Mouse (Mus musculus): ENCODE measurements around the gene Tuba8.

The Tuba8 gene

DNA sequence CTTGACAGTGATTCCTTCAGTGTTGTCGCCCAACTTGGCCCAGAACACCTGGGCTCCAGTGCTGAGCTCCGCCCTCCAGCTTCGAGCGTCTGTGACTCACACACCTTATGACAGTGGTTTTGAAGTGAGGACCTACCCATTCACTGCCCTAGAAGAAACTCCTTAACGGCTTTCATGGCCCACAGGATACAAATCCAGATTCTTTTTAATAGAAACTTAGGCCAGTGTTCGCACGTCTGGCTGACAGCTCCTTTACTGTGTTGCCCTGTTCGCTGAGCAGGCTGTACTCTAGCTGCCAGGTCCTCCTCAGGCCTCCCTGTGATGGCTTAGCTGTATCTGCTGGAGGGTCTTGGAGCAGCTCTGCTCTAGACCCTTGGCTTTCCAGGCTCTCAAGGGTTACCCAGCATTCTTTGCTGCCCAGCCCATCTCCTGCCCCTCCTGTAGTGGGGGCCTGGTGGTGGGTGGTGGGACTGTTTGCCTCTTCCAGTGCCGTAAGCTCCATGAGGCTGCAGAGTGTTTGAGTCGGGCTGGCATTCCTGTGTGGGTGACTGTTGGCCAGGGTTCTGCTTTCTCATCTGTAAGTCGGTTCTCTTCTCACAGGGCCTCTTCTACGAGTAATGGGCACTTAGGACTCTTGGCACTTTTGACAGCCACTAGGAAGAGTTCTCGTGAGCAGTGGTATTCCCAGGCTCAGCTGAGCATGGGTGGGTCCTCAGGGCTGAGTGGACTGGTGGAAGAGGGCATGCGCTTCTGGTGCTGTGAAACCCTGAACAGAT is 15.4 kb upstream of the Tuba8 start:
- no peak for DNase-seq (ENCODE audit: low read depth)

DNA sequence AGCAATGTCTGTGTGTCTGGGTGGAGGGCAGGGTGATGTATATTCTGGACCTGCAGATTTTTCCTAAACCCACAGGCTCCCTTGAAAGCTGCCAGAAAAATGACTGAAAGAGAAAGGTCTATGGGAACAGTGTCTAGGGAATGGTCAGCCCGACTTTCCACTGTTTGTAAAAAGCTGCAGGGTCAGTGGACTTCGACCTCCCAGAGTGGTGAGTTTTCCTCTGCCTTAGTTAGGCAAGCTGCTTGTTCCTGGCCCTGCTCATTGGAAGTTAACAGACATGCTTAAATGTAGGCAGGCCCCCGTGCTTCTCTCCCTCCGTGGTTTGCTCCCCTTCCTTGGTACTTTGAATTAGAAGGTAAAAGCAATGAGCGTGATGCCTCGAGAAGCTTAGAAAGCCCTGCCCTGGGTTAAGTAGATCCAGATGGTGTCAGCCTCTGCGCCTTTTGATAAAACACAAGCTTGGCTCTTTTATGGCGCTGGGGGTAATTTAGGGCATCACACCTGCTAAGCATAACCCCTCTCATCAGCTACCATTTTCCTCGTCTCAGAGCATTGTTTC is 12.6 kb upstream of the Tuba8 start:
- no peak for DNase-seq (ENCODE audit: low read depth)

DNA sequence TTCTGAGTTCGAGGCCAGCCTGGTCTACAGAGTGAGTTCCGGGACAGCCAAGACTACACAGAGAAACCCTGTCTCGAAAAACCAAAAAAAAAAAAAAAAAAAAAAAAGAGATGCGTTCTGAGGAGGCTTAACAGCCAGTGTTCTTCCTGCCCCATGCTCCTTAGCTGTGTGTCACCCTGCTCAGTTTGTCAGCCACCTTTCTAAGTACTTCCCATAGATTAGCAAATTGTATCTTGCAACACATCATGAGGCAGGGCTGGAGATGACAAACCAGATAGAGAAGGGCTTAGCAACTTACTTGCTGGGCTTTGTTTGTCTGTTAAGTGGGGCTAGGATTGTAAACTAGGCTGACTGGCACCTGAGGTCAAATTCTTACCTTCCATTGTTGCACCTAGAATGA is 10.0 kb upstream of the Tuba8 start:
- peak; percentile 71 for DNase-seq (ENCODE audit: low read depth)

DNA sequence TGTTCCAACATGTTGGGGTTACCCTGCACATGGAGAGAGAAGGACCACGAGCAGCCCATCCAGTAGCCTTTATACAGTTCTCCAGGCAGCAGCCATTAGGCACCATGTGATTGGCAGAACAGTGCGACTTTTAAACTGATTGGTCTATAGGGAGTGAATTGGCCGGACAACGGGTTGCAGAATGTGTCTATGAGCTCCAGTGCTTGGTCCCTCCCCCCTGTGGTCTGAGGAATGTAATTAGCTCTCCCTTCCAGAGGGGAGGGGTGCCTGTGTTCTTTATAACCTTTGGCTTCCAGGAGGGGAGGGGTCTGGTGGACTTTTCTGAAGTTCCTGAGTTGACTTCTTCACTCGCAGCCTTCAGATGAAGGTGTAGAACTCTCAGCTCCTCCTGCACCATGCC is 8.5 kb upstream of the Tuba8 start:
- no peak for DNase-seq (ENCODE audit: low read depth)

DNA sequence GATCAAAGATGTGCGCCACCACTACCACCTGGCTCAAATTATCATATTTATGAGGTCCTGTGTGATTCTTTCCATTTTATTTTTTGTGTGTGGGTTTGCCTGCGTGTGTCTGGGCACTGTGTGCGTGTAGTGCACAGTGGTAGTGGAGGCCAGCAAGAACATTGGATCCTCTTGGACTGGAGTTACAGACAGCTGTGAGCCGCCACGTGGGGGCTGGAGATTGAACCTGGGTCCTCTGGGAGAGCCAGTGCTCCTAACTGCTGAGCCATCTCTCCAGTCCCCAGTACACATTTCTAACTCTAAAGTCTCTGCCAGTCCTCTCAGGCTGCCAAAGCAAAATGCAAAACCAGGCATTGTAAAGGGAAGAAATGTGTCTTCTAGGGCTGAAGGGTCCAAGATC is 4.0 kb upstream of the Tuba8 start:
- DNase-seq (ENCODE audit: low read depth) = no peak

DNA sequence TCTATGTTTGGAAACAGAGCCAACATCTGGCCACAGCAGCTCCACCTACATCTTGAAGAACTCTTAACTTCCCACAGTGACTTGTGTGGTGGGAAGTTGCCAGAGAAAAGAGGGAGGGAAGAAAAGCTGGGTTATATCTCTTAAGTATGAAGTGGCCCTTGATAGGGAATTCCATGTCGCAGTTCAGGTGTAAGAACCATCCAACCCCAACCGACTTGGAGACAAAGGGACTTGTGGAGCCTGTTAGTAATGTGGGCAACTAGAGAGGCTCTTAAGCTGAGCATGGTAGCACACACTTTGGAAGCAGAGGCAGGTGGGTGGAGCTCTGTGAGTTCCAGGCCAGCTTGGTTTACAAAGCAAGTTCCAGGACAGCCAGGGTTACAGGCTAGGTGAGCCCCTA is 912 bp upstream of the Tuba8 start:
- no peak for DNase-seq (ENCODE audit: low read depth)

DNA sequence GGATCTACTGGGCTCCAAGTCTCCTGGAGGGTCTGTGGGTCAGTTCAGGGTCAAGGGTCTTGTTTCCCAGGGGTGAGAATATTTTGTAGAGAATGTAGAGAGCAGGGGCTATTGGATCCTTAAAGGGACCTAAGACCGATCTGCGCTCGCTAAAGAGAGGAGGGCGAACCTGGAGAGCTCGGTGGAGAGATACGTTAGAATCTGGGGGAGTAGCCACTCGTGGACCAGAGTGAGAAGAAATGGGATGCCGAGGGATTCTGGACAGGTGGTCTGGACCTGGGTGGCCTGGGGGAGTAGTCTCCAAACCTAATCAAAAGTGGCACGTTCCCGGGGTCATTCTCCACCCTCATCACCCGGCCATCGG is 412 bp downstream of the Tuba8 start:
- no peak for DNase-seq (ENCODE audit: low read depth)

DNA sequence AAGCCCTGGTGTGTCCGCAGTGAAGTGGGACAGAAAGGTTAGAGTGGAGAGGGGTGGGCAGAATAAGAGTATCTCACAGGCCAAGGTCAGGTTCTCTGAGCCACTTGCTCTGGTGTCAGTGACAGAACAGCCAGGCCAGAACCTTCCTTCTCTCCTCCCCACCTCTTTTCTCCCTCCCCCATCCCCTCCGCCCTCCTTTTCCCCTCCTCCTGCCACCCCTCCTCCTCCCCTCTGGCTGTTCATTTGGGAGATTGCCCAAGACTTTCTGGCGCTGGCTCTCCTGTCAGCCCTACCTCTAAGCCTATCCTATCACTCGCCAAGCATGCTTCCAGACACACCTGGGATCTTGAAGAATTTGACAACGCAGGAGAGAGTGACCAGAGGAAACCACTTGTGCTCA is 1.2 kb downstream of the Tuba8 start:
- DNase-seq (ENCODE audit: low read depth) = peak; percentile 90

DNA sequence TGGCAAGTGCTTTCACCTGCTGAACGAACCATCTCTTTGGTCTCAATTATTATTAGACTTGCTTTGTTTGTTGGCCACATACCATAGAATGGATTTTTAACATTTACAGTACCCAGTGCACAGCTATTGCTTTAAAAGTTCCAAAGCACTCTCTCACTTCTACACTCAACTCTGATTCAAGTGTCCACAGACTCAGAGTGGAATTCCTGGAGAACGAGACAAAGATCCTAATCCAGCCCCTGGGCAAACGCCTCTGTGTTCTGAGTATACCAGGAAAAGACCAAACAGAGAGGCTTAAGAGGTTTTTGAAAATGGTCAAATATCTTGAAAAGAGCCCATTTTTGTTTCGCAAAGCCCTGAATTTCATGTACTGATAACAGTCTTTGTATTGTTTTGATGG is 2.5 kb downstream of the Tuba8 start:
- DNase-seq (ENCODE audit: low read depth) = no peak

DNA sequence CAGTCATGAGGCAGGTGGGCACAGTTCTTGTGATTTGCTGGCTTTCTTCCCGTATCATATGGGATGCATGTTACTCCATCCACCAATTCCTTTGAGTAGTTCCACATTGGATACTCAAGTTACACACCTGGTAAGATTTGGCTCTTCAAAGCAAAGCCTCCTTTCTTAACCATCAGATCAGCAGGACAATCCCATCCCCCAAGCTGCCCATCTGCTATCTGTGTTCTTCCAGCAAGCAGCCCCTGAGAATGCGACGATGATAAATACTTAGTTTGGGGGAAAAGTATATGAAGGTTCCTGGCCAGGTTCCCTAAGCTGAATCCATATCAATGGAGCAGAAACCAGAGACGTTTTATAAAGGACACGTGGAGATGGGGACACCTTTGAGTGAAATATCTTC is 3.7 kb downstream of the Tuba8 start:
- DNase-seq (ENCODE audit: low read depth) = no peak

DNA sequence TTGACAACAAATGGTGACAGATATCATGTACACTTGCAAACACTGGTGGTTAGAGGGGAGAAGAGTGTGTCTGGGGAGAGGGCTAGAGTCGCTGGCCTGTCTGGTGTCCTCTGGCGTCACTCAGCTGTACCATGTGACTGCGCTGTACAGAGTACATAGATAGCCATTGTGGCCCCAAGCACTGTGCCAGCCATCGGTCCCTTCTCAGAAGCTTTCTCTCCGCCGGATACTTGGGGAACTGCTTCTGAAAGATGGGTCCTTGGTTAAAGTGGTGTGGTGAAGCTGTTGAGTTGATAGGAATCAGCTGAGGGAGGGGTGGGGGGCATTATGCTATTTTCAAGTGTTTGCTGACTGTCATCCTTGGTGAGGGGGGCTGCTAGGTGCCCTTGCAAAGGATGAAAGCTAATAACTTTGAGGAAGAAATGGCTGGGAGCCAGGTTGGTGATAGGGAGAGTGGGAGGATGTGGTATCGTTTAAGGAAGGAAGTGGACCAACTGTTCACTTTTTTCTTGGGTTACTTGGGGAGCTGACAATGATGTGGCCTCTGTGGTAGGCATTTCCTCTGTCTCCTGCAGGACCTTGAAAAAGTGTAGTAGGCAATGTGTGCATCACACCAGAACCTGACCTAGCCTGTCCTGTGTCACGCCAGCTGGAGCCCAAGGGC is 4.3 kb downstream of the Tuba8 start:
- DNase-seq (ENCODE audit: low read depth) = peak; percentile 100

DNA sequence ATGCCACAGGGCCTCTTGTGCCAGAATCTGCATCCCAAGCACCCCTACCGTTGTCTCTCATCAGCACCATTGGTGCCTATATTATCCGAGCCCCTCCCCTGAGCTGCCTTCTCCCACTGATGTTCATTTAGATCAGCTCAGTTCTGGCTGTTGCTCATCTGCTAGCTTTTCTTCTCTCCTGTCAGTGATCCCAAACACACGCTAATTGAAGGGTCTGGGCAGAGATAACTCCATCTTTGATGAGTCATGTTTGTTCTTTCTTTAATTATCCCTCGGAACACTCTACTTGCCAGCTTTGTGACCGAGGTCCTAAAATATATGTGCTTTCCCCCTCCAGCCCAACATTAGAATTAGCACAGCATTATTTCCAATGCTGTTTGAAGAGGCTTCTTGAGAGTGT is 4.8 kb downstream of the Tuba8 start:
- DNase-seq (ENCODE audit: low read depth) = no peak

DNA sequence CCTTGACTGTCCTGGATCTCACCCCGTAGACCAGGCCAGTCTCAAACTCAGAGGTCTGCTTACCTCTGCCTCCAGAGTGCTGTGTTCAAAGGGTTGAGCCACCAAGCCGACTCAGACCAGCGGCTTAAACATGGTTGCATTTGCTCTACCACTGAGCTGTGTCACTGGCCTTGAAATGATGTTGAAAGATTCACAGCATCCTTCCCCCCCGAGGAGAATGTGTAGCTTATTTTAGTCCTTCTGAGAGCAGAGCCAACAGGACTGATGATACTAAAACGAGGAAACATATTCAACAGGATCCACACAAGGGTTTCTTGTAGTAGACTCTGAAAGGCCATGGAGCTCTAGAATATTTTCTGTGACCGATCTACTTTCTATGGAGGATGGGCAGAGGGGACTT is 5.4 kb downstream of the Tuba8 start:
- DNase-seq (ENCODE audit: low read depth) = peak; percentile 74

DNA sequence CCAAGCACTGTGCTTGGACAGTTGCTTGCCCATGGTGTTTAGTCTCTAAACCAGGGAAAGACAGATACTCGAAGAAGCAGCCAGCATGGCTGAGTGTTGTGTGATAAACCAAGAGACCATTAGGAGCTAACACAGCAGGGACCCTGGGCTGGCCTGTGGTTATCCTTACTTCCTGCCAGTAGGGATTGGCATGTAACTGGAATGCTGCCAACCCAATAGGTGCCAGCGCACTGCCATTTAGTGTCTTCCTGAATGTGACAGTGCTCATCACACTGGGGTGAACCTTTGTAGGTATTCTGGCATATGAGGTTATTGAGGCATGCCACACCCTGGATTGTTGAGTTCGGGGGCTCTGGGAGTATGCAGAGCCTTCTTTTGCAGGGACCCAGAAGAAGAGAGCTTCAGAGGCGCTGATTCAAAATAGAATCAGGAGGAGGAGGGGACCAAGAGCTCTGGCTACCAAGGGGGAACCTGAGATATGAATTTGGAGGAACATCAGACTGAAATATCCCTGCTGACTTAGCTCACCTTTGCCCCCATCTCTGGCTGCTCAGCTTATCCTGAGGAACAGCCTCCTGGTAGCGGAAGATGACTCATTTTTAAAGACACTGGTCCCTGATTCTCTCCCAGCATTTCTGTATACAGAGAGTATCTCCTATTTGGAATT is 6.2 kb downstream of the Tuba8 start:
- peak; percentile 64 for DNase-seq (ENCODE audit: low read depth)

DNA sequence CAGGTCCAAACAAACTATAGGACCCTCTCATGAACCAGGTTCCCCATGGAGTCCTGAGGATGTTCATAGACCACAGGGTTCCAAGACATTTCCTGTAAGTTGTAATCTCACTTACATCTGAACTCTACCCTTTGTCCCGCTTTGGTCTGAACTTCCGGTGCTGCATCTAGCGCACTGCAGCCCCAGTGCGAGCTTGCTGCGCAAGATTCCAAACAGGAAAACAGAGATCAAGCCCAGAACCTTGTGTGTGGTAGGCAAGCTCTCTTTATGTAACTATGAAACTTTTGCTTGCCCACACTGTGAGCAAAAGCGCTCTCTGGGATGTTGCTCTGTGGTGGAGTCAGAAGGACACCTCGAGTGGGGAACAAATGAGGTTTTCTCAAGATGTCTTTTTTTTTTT is 7.5 kb downstream of the Tuba8 start:
- DNase-seq (ENCODE audit: low read depth) = peak; percentile 68

DNA sequence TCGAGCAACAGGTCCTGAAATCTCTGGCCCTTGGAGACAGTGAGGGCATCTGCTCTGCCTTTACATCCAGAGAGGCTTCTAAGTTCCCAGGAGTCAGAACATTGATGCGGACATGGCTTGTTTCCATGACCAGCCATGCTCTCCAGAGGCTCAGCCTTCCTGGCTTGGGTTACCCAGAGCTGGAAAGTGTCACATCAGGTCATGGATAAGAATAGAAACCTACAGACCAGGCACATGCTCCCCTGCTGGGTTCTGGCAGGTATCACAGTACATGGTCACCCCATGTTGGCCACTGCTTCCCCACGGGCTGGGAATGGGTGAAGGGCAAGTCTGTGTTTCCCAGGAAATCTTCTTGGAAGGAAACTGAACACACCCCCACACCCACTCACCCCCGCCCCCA is 8.9 kb downstream of the Tuba8 start:
- DNase-seq (ENCODE audit: low read depth) = no peak

DNA sequence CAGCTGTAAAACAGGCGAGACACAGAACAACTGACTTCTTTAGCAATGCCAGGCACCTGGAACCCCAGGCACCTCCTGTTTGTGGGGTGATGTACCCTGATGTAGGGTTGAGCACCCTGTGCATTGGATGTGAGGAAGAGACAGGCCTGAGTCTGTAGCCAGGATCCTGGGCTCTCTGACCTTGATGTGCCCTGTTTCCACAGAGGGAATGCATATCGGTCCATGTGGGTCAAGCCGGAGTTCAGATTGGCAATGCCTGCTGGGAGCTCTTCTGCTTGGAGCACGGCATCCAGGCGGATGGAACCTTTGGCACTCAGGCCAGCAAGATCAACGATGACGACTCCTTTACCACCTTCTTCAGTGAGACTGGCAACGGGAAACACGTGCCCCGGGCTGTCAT is 9.7 kb downstream of the Tuba8 start:
- DNase-seq (ENCODE audit: low read depth) = no peak

DNA sequence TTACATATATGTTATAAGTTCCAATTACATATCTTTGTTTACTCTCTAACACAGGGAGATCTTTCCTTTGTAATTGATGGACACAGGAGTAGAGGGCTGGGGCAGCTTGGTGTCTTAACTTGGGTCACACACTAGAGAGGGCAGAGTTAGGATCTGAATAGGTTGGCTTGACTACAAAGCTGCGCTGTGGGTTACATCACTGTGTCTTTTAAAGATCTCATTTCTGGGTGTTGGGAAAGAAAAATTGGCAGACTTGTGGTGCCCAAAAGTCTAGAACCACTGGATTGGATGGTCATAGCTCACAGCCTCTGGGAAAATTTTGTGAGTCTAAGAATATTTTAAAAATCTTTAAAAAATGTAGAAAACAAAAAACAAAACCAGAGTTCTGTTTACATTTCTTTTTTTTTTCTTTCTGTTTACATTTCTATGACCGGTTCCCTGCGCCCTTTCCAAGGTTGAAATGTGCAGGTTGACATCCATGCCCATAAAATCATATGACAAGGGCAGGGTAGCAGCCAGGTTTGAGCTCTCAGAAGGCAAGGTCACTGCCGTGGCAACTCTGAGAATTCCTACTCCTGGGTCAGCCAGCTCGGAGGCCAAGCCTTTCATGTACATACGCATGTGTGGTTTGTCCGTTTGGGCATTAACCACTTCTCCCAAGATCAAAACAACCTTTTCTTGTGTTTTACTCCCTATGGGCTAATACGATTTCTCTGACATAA is 11.5 kb downstream of the Tuba8 start:
- DNase-seq (ENCODE audit: low read depth) = no peak

DNA sequence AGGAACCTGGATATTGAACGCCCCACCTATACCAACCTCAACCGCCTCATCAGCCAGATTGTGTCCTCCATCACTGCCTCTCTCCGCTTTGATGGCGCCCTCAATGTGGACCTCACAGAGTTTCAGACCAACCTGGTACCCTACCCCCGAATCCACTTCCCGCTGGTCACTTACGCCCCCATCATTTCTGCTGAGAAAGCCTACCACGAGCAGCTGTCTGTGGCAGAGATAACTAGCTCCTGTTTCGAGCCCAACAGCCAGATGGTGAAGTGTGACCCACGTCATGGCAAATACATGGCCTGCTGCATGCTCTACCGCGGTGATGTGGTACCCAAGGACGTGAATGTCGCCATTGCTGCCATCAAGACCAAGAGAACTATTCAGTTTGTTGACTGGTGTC is 12.5 kb downstream of the Tuba8 start:
- DNase-seq (ENCODE audit: low read depth) = no peak

DNA sequence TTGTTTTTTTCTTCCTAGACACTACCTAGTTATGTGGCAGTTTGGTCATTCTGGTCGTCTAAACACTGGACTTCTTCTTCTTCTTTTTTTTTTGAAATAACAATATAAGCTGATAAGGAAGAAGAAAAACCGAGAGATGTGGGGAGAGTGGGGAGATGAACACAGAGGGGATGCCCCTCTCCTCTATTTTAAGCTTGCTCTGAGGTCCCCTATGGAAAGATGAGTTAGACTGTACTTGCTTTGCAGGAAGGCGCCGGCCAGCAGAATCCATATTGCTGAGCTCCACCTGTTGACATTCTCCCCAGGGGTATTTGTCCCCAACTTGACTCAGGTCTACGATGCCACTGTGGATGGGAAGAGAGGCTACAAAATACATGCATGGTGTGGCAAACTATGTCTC is 13.6 kb downstream of the Tuba8 start:
- DNase-seq (ENCODE audit: low read depth) = no peak

DNA sequence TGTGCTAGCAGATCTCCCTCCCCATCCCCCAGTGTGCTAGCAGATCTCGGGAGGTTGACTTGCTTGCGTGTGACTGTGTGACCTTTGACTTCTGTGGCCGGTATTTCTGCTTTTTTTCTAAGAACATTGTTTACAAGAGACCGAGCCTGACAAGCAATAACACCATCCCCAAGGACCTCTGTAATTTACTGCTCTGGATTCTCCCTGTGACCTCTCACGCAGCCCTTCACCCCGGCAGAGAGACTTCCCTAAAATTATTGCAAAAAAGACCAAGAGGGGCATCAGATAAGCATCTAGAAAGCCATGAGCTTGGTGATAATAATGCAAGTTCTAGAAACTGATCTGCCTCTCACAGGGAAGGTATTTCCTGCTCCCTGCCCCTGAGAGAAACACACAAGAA is 14.5 kb downstream of the Tuba8 start:
- peak; percentile 69 for DNase-seq (ENCODE audit: low read depth)

DNA sequence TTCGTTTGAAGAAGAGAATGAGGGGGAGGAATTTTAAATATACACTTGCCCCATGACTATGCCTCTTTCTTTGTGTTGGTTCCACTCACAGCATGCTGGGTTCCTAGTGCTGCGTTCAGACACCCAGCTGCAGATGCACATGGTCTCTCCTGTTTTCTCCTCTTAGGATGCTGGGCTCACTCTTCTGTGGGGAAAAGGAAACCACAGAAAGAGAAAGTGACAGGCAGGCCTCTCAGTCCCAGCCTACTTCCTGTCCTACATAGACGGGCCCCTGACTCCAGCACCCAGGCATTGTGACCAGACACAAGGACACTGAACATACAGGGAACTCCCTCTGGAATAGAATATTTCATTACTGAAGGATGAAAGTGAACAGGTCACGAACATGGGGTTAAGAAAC is 15.5 kb downstream of the Tuba8 start:
- peak; percentile 59 for DNase-seq (ENCODE audit: low read depth)

DNA sequence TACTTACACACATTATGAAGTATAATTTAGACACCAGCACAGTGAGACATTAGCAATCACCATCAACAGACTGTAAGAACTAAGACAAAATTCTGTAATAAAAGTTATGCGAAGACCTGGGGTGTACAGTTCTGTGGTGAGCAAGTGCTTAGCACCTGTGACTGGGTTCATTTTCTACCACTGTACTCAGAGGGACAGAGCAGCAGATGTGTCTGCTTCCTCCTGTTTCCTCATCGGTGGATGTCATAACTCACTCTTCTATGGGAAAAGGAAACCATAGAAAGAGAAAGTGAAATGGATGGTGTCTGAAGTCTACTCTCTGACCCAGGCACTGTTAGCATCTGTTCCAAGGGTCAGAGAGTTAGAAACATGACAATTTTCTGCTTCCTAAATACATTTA is 16.2 kb downstream of the Tuba8 start:
- peak; percentile 52 for DNase-seq (ENCODE audit: low read depth)
